Mouse (Mus musculus) myocyte (in vitro differentiated cells): ENCODE results near the gene Epn1. TPM values are rescaled to one million over a fixed set of nuclear protein-coding genes. Genes with fewer than 3 reads are reported as not detected.

ENCODE experiments used
- H3K27me3 ChIP-seq: one replicate; pipeline ENCODE4 v1.6.1; 2011; ENCODE audit not compliant: control insufficient read depth, insufficient read depth, insufficient read length
- H3K36me3 ChIP-seq: one replicate; pipeline ENCODE4 v1.6.1; 2011; ENCODE audit not compliant: control insufficient read depth, insufficient read depth
- H3K4me2 ChIP-seq: one replicate; pipeline ENCODE4 v1.6.1; 2011; ENCODE audit warnings: low read depth, control low read depth
- H3K4me3 ChIP-seq: one replicate; pipeline ENCODE4 v1.5.1; 2011; ENCODE audit warnings: mild to moderate bottlenecking, control low read depth, moderate library complexity
- H3K79me2 ChIP-seq: one replicate; pipeline ENCODE4 v1.6.1; 2011; ENCODE audit not compliant: control insufficient read depth, insufficient read depth
- H3ac ChIP-seq: one replicate; pipeline ENCODE4 v1.6.1; 2011; ENCODE audit not compliant: control insufficient read depth, insufficient read length
- CEBPB ChIP-seq: IDR thresholded peaks from 2 replicates; pipeline ENCODE4 v1.6.1; 2011; ENCODE audit warnings: mild to moderate bottlenecking, moderate library complexity; ENCODE audit not compliant: poor library complexity, insufficient read depth, severe bottlenecking
- E2F4 ChIP-seq: IDR thresholded peaks from one replicate; pipeline ENCODE4 v1.6.1; 2011; ENCODE audit warnings: mild to moderate bottlenecking, control low read depth, moderate library complexity; ENCODE audit not compliant: insufficient read depth
- MAX ChIP-seq: IDR thresholded peaks from one replicate; pipeline ENCODE4 v1.6.1; 2011; ENCODE audit warnings: low read depth, mild to moderate bottlenecking, control low read depth
- MYOD1 ChIP-seq, 3 experiments: IDR thresholded peaks; one replicate each; pipeline ENCODE4 v1.6.1; 2011; ENCODE audit warnings: control low read depth in 2 of 3, low read depth in 2 of 3, mild to moderate bottlenecking in 2 of 3, moderate library complexity in 1 of 3; ENCODE audit not compliant: insufficient read length in 2 of 3, control insufficient read depth in 1 of 3
- MYOG ChIP-seq, 3 experiments: IDR thresholded peaks; one replicate each; pipeline ENCODE4 v1.6.1; 2011; ENCODE audit warnings: control low read depth in 2 of 3, low read depth in 2 of 3, mild to moderate bottlenecking in 2 of 3; ENCODE audit not compliant: insufficient read length in 2 of 3, control insufficient read depth in 1 of 3, insufficient read depth in 1 of 3
- POLR2A ChIP-seq: IDR thresholded peaks from one replicate; pipeline ENCODE4 v1.6.1; 2011; ENCODE audit warnings: low read depth, mild to moderate bottlenecking, control low read depth, moderate library complexity; ENCODE audit not compliant: insufficient read length
- POLR2AphosphoS2 ChIP-seq: IDR thresholded peaks from one replicate; pipeline ENCODE4 v1.6.1; 2011; ENCODE audit warnings: low read depth, control low read depth; ENCODE audit not compliant: insufficient read length
- REST ChIP-seq: IDR thresholded peaks from one replicate; pipeline ENCODE4 v1.6.1; 2011; ENCODE audit warnings: mild to moderate bottlenecking, control low read depth, moderate library complexity; ENCODE audit not compliant: insufficient read depth, insufficient read length
- SRF ChIP-seq: IDR thresholded peaks from one replicate; pipeline ENCODE4 v1.6.1; 2011; ENCODE audit warnings: low read depth; ENCODE audit not compliant: control insufficient read depth, insufficient read length
- TCF12 ChIP-seq: IDR thresholded peaks from one replicate; pipeline ENCODE4 v1.6.1; 2011; ENCODE audit warnings: mild to moderate bottlenecking, control low read depth; ENCODE audit not compliant: poor library complexity, insufficient read depth, severe bottlenecking
- TCF3 ChIP-seq: IDR thresholded peaks from one replicate; pipeline ENCODE4 v1.6.1; 2011; ENCODE audit warnings: low read depth, control low read depth; ENCODE audit not compliant: insufficient read length
- USF1 ChIP-seq: IDR thresholded peaks from one replicate; pipeline ENCODE4 v1.6.1; 2011; ENCODE audit warnings: low read depth, mild to moderate bottlenecking, control low read depth, moderate library complexity
- polyA plus RNA-seq: library from polyadenylated mRNA; unstranded; fragments of >200 nt; fragmentation: generic; extraction: Trizol; gene quantifications from one replicate; pipeline ENCODE4 v1.2.1, GENCODE M21; 2012; ENCODE audit warnings: missing spikeins

The Epn1 gene
- polyA plus RNA-seq, 1 experiment, result 118 TPM

DNA sequence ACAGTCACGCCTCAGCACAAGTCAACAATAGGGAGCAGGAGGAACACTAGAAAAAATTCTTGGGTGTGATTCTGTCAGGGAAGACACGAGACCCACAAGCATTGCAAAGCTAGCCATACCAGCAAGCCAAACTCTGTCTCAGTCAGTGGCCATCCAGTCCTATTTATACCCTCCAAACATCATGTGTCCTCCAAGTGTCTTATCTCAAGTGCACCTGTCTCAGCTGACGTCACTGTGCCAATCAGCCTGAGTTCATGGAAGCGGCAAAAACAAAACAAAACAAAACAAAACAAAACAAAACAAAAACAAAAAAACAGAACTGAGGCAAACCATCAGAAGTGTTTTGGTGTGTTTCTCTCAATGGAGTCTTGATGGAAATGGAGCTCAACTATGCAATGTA is 28.2 kb downstream of the Epn1 start:
- Histone ChIP-seq H3K4me2 (no peak overlapping the region), H3ac (no peak overlapping the region), H3K4me3 (no peak overlapping the region), H3K36me3 (no peaks in the 10 kb centered on the region), H3K27me3 (no peaks in the 10 kb centered on the region), H3K79me2 (no peaks in the 10 kb centered on the region)
- peak in 1 of 3 experiments; percentile 44 for TF ChIP-seq MYOG (IDR thresholded peaks at IDR 0.05; ENCODE audit: control insufficient read depth in 1 of 3, insufficient read depth in 1 of 3, insufficient read length in 2 of 3, low read depth in 2 of 3)
- peak; percentile 27 to 76 (median 75) for TF ChIP-seq MYOD1 (IDR thresholded peaks at IDR 0.05; ENCODE audit: control insufficient read depth in 1 of 3, insufficient read length in 2 of 3, low read depth in 2 of 3)
- no peak for TF ChIP-seq SRF

DNA sequence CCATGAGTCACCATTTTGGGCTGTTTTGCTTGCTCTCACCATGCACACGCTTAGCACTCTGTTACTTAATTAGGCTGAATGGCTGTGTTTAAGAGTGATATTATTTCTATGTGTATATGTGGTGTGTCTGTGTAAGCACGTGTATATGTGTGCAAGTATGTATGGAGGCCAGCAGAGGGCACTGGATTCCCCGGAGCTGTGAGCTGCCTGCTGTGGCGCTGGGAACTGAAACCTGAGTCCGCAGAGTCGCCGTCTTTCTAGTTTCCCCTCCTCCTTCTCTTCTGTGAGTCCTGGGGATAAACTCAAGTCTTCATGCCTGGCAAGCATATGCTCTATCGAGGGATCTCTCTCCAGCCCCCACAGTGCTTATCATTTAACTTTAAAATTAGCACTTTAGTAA is 29.3 kb downstream of the Epn1 start:
- no peaks in the 10 kb centered on the region for H3K27me3 ChIP-seq
- no peak for TF ChIP-seq POLR2A
- no peak for TF ChIP-seq CEBPB
- no peak for TF ChIP-seq MAX
- TF ChIP-seq E2F4, result no peak
- TF ChIP-seq REST, result no peak
- TF ChIP-seq MYOD1 (IDR thresholded peaks at IDR 0.05; ENCODE audit: control insufficient read depth in 1 of 3, insufficient read length in 2 of 3, low read depth in 2 of 3), result no peak
- no peak for TF ChIP-seq TCF3
- no peak for TF ChIP-seq TCF12
- no peak for TF ChIP-seq USF1
- no peak for TF ChIP-seq MYOG (IDR thresholded peaks at IDR 0.05; ENCODE audit: control insufficient read depth in 1 of 3, insufficient read depth in 1 of 3, insufficient read length in 2 of 3, low read depth in 2 of 3)
- no peak for TF ChIP-seq POLR2AphosphoS2
- no peak for TF ChIP-seq SRF
- H3K79me2 ChIP-seq, result no peaks in the 10 kb centered on the region
- H3K4me2 ChIP-seq, result no peak overlapping the region
- H3ac ChIP-seq, result no peak overlapping the region
- H3K4me3 ChIP-seq, result no peak overlapping the region
- no peaks in the 10 kb centered on the region for H3K36me3 ChIP-seq

DNA sequence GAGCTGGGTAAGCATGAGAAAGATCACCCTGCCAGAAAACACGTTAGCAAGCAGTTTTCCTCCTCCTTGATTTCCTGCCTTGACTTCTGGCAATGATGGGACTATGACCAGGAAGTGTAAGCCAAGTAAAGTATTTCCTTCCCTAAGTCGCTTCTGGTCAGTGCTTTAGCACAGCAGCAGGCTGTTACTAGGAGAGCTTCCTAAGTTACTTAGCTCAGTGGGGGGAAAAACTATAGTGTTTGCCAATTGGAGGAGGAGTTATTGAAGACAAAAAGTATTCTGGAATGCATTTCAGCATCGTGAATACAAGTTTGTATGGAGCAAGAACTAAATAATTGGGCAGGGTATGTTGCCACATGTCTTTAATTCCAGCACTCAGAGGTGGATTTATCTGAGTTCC is 32.7 kb downstream of the Epn1 start:
- Histone ChIP-seq H3K79me2 (no peaks in the 10 kb centered on the region), H3ac (no peak overlapping the region), H3K4me2 (no peak overlapping the region), H3K36me3 (no peaks in the 10 kb centered on the region), H3K4me3 (no peak overlapping the region), H3K27me3 (no peaks in the 10 kb centered on the region)
- TF ChIP-seq TCF3, result no peak
- TF ChIP-seq E2F4, result no peak
- no peak for TF ChIP-seq TCF12
- no peak for TF ChIP-seq POLR2A
- no peak for TF ChIP-seq REST
- no peak for TF ChIP-seq MYOD1 (IDR thresholded peaks at IDR 0.05; ENCODE audit: control insufficient read depth in 1 of 3, insufficient read length in 2 of 3, low read depth in 2 of 3)
- no peak for TF ChIP-seq CEBPB
- TF ChIP-seq SRF, result no peak
- no peak for TF ChIP-seq POLR2AphosphoS2
- no peak for TF ChIP-seq USF1

DNA sequence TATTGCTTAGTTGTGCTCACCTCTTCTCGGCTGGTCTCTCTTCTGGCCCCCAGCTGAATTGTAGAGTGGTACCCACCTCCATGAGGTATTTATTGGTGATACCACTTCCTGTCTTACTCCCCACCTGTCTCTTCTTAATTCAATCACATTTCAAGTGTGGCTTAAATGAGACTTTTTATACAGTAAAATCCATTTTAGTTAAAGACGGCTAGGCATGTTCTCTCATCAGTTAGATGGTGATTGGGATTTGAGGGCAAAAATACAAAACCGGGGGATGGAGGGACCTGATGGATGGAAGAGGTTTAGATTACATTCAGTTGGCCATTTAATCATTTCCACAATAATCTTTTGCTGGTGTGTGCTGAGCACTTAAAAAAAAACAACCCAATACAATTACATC is 36.8 kb downstream of the Epn1 start, which contains the start of gene Rfpl4:
Gene Rfpl4, minus strand, starts transcription at position 101 of the 400 bp plus-strand sequence.
- TF ChIP-seq POLR2AphosphoS2 (no peak), REST (no peak), TCF3 (no peak), CEBPB (no peak), MYOG (IDR thresholded peaks at IDR 0.05; ENCODE audit: control insufficient read depth in 1 of 3, insufficient read depth in 1 of 3, insufficient read length in 2 of 3, low read depth in 2 of 3) (no peak)
- no peak within 1 kb of the TSS for H3K4me2 ChIP-seq
- no peak within 1 kb of the TSS for H3K4me3 ChIP-seq
- H3K36me3 ChIP-seq, result no peaks in the 10 kb centered on the region
- H3K27me3 ChIP-seq, result no peaks in the 10 kb centered on the region
- no peaks in the 10 kb centered on the region for H3K79me2 ChIP-seq
- no peak within 1 kb of the TSS for H3ac ChIP-seq

DNA sequence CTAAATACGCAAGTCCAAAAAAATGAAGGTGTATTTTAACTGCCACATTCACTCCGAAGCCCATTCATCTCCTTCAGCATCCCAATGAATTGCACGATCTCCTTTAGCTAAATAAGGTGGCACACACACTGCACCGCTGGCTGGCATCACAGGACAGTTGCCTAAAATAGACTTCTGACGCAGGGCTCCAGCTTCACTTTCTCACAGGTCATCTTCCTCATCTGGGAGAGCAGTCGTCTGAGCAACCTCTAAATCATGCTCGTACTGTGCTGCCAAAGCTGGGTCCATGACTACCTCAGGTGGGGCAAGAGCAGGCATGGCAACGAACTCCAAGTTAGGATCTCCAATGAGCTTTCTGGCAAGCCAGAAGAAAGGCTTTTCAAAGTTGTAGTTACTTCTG is 45.0 kb downstream of the Epn1 start:
- Histone ChIP-seq H3K79me2 (no peaks in the 10 kb centered on the region), H3K4me3 (no peak overlapping the region), H3K36me3 (no peaks in the 10 kb centered on the region), H3K27me3 (no peaks in the 10 kb centered on the region), H3K4me2 (no peak overlapping the region), H3ac (no peak overlapping the region)
- TF ChIP-seq USF1 (no peak), SRF (no peak), MYOG (IDR thresholded peaks at IDR 0.05; ENCODE audit: control insufficient read depth in 1 of 3, insufficient read depth in 1 of 3, insufficient read length in 2 of 3, low read depth in 2 of 3) (no peak), REST (no peak), E2F4 (no peak), POLR2A (no peak), MAX (no peak)
